ENCODE assay signal across 11 mouse cellular contexts in genomic region chr3:131228083-131228482, GRCm38 (mm10). TPM values are rescaled to one million over a fixed set of nuclear protein-coding genes. Genes with fewer than 3 reads are reported as not detected.
DNase-seq lines count a peak whose midpoint lies in the region; ATAC-seq and TF ChIP-seq lines count a peak whose summit lies in the region.
"Had no signal": no experiment of that assay in that cellular context is flagged by ENCODE, and none has a peak within 500 bp of the region (broad histone marks: within the 10 kb centered on the region; RNA-seq: fewer than 3 reads in every experiment).

No protein-coding gene starts in this region.

- H3K27ac ChIP-seq in cerebellum, adult 2 months (ENCODE audit: insufficient read depth, low read length), result no peak overlapping the region
- H3K27ac ChIP-seq in lung, embryonic 14.5 days (ENCODE audit: low read depth), result no peak overlapping the region
- H3K27ac ChIP-seq: forebrain, embryonic 15.5 days had no signal

- 74% methylated on average over 6 of the region's 6 CpGs for WGBS in cerebellum, adult 2 months
- 67% methylated on average over 6 of the region's 6 CpGs for WGBS in lung, embryonic 14.5 days

- H3K27me3 ChIP-seq in cerebellum, adult 2 months (ENCODE audit: control insufficient read depth, insufficient read depth, low read length), result no peaks in the 10 kb centered on the region
- no peaks in the 10 kb centered on the region for H3K27me3 ChIP-seq in lung, embryonic 14.5 days (ENCODE audit: insufficient read depth, low read length)
- no peaks in the 10 kb centered on the region for H3K27me3 ChIP-seq in splenic B cell, adult 2 months (ENCODE audit: control insufficient read depth, insufficient read depth, low read length, poor library complexity, severe bottlenecking)
- H3K27me3 ChIP-seq: forebrain, embryonic 15.5 days had no signal

- no peak overlapping the region for H3K9ac ChIP-seq in lung, embryonic 14.5 days
- H3K9ac ChIP-seq: forebrain, embryonic 15.5 days had no signal

- no peak overlapping the region for H3K4me3 ChIP-seq in cerebellum, adult 2 months (replicated peaks; ENCODE audit: insufficient read depth, low read depth, low read length)
- no peak overlapping the region for H3K4me3 ChIP-seq in lung, embryonic 14.5 days (ENCODE audit: low read depth, low read length)
- H3K4me3 ChIP-seq: forebrain, embryonic 15.5 days had no signal

- intact Hi-C loops in gastrocnemius, postnatal 14 days (cut with DNase I; ENCODE audit: low total_unique reads), result no loop called here

- peak; percentile 17; the same call in 1 of the 2 replicates for TF ChIP-seq CTCF in cerebellum, adult 2 months (IDR thresholded peaks at IDR 0.05; ENCODE audit: borderline replicate concordance, insufficient read depth, low read depth, low read length)
- TF ChIP-seq CTCF in lung, embryonic 14.5 days (IDR thresholded peaks at IDR 0.05; ENCODE audit: low read depth), result peak; percentile 47

- H3K4me2 ChIP-seq in lung, embryonic 14.5 days, result no peak overlapping the region
- H3K4me2 ChIP-seq: forebrain, embryonic 15.5 days had no signal

- no peaks in the 10 kb centered on the region for H3K4me1 ChIP-seq in cerebellum, adult 2 months (ENCODE audit: control insufficient read depth, insufficient read depth, low read length)
- no peaks in the 10 kb centered on the region for H3K4me1 ChIP-seq in lung, embryonic 14.5 days (ENCODE audit: insufficient read depth)
- H3K4me1 ChIP-seq: forebrain, embryonic 15.5 days had no signal

- no peaks in the 10 kb centered on the region for H3K9me3 ChIP-seq in lung, embryonic 14.5 days (ENCODE audit: low read depth, low read length)
- H3K9me3 ChIP-seq: forebrain, embryonic 15.5 days had no signal

- no peak for DNase-seq in cerebellum, adult 2 months
- DNase-seq in cerebellum, postnatal 36 days, result no peak
- no peak for DNase-seq in lung, embryonic 14.5 days
- DNase-seq in lung, postnatal 25 days (ENCODE audit: low spot score), result no peak
- peak; percentile 78 for DNase-seq in ZHBTc4 (ENCODE audit: low read depth, low spot score)
- DNase-seq in splenic B cell, adult 2 months (ENCODE audit: low read depth, low spot score), result peak; percentile 47
- no peak for DNase-seq in gastrocnemius, postnatal 14 days
- DNase-seq in right cerebral cortex, postnatal 36 days (ENCODE audit: low spot score in 2 of 2), result no peak
- DNase-seq: heart, postnatal 14 days; lung, postnatal 14 days had no signal

- H3K36me3 ChIP-seq in lung, embryonic 14.5 days (ENCODE audit: insufficient read depth), result peaks cover 16% of the 10 kb centered on the region
- H3K36me3 ChIP-seq in splenic B cell, adult 2 months (ENCODE audit: control insufficient read depth, insufficient read depth, low read length, poor library complexity, severe bottlenecking), result no peaks in the 10 kb centered on the region
- H3K36me3 ChIP-seq: forebrain, embryonic 15.5 days had no signal

- no peak for TF ChIP-seq POLR2A in cerebellum, adult 2 months (IDR thresholded peaks at IDR 0.05; ENCODE audit: borderline replicate concordance, insufficient read depth, low read length)

- 0 out of 2 replicates have a peak, but pooled peaks have one; percentile 3 for ATAC-seq in lung, embryonic 14.5 days (ENCODE audit: insufficient read depth)
- ATAC-seq: forebrain, embryonic 15.5 days had no signal

RNA-seq across cellular contexts. Expression of gene Hadh, which starts 43.8 kb away (rescaled TPM):
- 39.6 and 40.5 TPM in 2 replicates for polyA plus RNA-seq in cerebellum, adult 2 months (2012; rRNA removed)
- polyA plus RNA-seq in lung, embryonic 14.5 days (2014; fragmentation: Nextera tagmentation; extraction: Ambion mirVana), result 113 and 115 TPM in 2 replicates
- total RNA-seq in gastrocnemius, postnatal 14 days (2021), result 100 to 1,000 TPM; 182 to 238 TPM

Comparison
In these comparisons a context has a peak if more than half of its experiments do, and no peak if none do; other contexts are left out.
1. DNase-seq: peak in ZHBTc4 (single experiment) and splenic B cell, adult 2 months (single experiment); none in cerebellum, adult 2 months (0 of 2), cerebellum, postnatal 36 days (0 of 2), lung, embryonic 14.5 days (single experiment), lung, postnatal 25 days (single experiment), gastrocnemius, postnatal 14 days (single experiment) and right cerebral cortex, postnatal 36 days (0 of 2).